Mouse (Mus musculus) hindbrain, postnatal 0 days (tissue): ENCODE results near the gene Ankrd23. TPM values are rescaled to one million over a fixed set of nuclear protein-coding genes. Genes with fewer than 3 reads are reported as not detected.

Source experiments
- ATAC-seq: fragments of 200-750 bp; cut with Nextera tagmentation; 2 replicates; pipeline ENCODE4 v1.8.0; 2017; ENCODE audit warnings: mild to moderate bottlenecking, moderate TSS enrichment, moderate library complexity
- DNase-seq: peaks from one replicate; pipeline ENCODE4 v3.0.0-alpha.2; 2015; ENCODE audit warnings: low spot score
- H3K27ac ChIP-seq: fragments of 300-500 bp; sonication (generic); 2 replicates; pipeline ENCODE4 v1.5.1; 2014; ENCODE audit warnings: mild to moderate bottlenecking
- H3K27me3 ChIP-seq: fragments of 300-500 bp; sonication (generic); 2 replicates; pipeline ENCODE4 v1.6.1; 2014; ENCODE audit warnings: low read length, mixed read lengths; ENCODE audit not compliant: insufficient read depth
- H3K36me3 ChIP-seq: fragments of 300-500 bp; sonication (generic); 2 replicates; pipeline ENCODE4 v1.6.1; 2014; ENCODE audit warnings: low read length, mixed read lengths; ENCODE audit not compliant: insufficient read depth
- H3K4me1 ChIP-seq: fragments of 300-500 bp; sonication (generic); 2 replicates; pipeline ENCODE4 v1.6.1; 2014; ENCODE audit warnings: antibody characterized with exemption, low read length, mixed read lengths; ENCODE audit not compliant: insufficient read depth
- H3K4me2 ChIP-seq: fragments of 300-500 bp; sonication (generic); 2 replicates; pipeline ENCODE4 v1.6.1; 2014; ENCODE audit warnings: low read depth, mild to moderate bottlenecking, low read length, moderate library complexity, mixed read lengths
- H3K4me3 ChIP-seq: fragments of 300-500 bp; sonication (generic); 2 replicates; pipeline ENCODE4 v1.5.1; 2014; ENCODE audit warnings: low read length
- H3K9ac ChIP-seq: fragments of 300-500 bp; sonication (generic); replicated peaks from 2 replicates; pipeline ENCODE4 v1.6.1; 2014; ENCODE audit warnings: mild to moderate bottlenecking, low read length, moderate library complexity, mixed read lengths
- H3K9me3 ChIP-seq: fragments of 300-500 bp; sonication (generic); 2 replicates; pipeline ENCODE4 v1.6.1; 2016; ENCODE audit warnings: low read length, mixed read lengths
- CTCF ChIP-seq: IDR thresholded peaks from 2 replicates; pipeline ENCODE4 v1.5.1; 2016; ENCODE audit warnings: antibody characterized with exemption, control low read depth, low read depth
- WGBS: fragments of 180-500 bp; shearing (Covaris S2); extraction: QIAGEN DNeasy Blood & Tissue Kit; methylation state at CpG from one replicate; pipeline ENCODE4 v1.1.7; 2014; 5-methylcytosine and 5-hydroxymethylcytosine counted together
- polyA plus RNA-seq: library from polyadenylated mRNA; unstranded; fragments of >200 nt; fragmentation: Nextera tagmentation; extraction: Ambion mirVana; gene quantifications from 2 replicates; pipeline ENCODE4 v1.2.1, GENCODE M21; 2015
- total RNA-seq: library from RNA; depleted of rRNA; stranded (reverse); fragments of >200 nt; gene quantifications from 2 replicates; pipeline ENCODE4 v1.2.3, GENCODE M21; 2014

Gene Ankrd23
- total and polyA plus RNA-seq, 2 experiments from 2014 or later: 11.2 to 11.5 TPM

DNA sequence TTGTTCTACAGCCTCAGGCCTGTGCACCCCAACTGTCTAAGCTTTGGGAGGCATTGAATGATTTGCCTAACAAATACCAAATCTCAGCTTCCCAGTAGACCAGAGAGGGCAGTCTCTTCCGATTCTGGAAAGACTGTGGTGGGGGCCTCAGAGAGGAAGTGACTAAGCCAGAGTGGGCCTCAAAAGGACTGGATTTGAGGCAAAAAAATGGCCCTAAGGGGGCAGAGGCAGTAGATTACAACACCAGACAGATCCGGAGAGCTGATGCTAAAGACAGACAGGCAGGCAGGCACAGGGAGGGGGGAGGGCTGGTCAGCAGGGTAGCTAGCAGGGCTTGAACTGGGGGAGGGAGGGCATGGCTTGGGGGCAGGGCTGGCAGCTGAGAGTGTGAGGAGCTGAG lies 29.7 kb upstream of the Ankrd23 start:
- H3K4me1 ChIP-seq: no peaks in the 10 kb centered on the region
- no peak overlapping the region for H3K4me3 ChIP-seq
- H3K36me3 ChIP-seq: no peaks in the 10 kb centered on the region
- no peak overlapping the region for H3K4me2 ChIP-seq
- H3K9ac ChIP-seq: no peak overlapping the region
- TF ChIP-seq CTCF: no peak
- H3K27me3 ChIP-seq: no peaks in the 10 kb centered on the region
- DNase-seq (no peak), ATAC-seq (no peak)
- 20% methylated on average over 2 of the region's 2 CpGs for WGBS
- no peaks in the 10 kb centered on the region for H3K9me3 ChIP-seq
- no peak overlapping the region for H3K27ac ChIP-seq

DNA sequence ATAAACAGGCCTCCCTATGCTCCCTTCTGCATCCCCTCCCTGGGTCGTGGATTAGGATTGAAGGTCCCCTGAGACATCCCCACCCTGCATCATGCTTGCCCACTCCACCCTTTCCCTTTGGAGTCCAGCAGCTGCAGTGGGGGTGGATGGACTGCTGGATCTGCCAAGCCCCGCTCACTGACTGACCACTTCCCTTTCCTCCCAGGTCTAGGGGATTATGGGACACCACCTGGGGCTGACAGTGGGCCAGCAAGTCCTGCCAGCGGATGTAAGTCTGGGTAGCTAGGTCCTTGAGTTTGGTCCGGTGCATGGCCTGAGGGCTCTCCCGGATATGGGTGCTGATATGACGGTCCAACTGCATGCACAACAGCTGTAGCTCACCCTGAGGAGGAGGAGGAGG lies 27.4 kb upstream of the Ankrd23 start:
- 82% methylated on average over 6 of the region's 6 CpGs for WGBS
- H3K36me3 ChIP-seq: no peaks in the 10 kb centered on the region
- no peaks in the 10 kb centered on the region for H3K9me3 ChIP-seq
- H3K4me3 ChIP-seq: no peak overlapping the region
- ATAC-seq (no peak), DNase-seq (no peak)
- no peak for TF ChIP-seq CTCF
- no peak overlapping the region for H3K4me2 ChIP-seq
- H3K9ac ChIP-seq: no peak overlapping the region
- no peaks in the 10 kb centered on the region for H3K27me3 ChIP-seq
- H3K4me1 ChIP-seq: no peaks in the 10 kb centered on the region
- H3K27ac ChIP-seq: no peak overlapping the region

GRCm38 (mm10) chr1:36563632-36564031 lies 26.9 kb upstream of the Ankrd23 start:
- peaks cover 3% of the 10 kb centered on the region; the same call in 1 of the 2 replicates for H3K4me1 ChIP-seq
- no peaks in the 10 kb centered on the region for H3K9me3 ChIP-seq
- DNase-seq (no peak), ATAC-seq (no peak)
- H3K9ac ChIP-seq: no peak overlapping the region
- no peak overlapping the region for H3K27ac ChIP-seq
- no peaks in the 10 kb centered on the region for H3K27me3 ChIP-seq
- no peaks in the 10 kb centered on the region for H3K36me3 ChIP-seq
- no peak for TF ChIP-seq CTCF
- no peak overlapping the region for H3K4me3 ChIP-seq
- no peak overlapping the region for H3K4me2 ChIP-seq
- 67% methylated on average over 4 of the region's 4 CpGs for WGBS

GRCm38 (mm10) chr1:36563197-36563596 lies 26.5 kb upstream of the Ankrd23 start:
- Histone ChIP-seq H3K4me2 (no peak overlapping the region), H3K4me3 (no peak overlapping the region), H3K27me3 (no peaks in the 10 kb centered on the region), H3K9me3 (no peaks in the 10 kb centered on the region), H3K4me1 (peaks cover 6% of the 10 kb centered on the region; the same call in 1 of the 2 replicates), H3K36me3 (no peaks in the 10 kb centered on the region), H3K9ac (no peak overlapping the region), H3K27ac (no peak overlapping the region)
- TF ChIP-seq CTCF: no peak
- ATAC-seq: no peak
- no peak for DNase-seq
- 62% methylated on average over 2 of the region's 2 CpGs for WGBS

DNA sequence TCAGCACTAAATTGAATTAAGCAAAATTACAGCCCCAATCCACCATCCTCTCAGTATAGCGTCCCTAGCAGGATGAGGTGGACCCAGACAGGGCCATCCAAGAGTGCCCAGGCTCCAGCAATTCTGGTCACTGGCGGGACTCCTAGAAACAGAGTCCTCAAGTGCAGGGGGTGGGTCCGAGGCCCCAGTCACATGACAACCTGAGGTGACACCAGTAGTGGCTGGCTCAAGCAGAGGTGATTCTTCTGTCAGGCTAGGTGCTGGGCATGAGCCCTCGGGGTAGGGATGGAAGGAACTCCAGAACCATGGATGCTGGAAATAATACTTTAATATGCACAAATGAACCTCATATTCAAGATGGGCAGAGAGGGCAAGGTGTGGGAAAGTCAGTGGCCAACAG lies 25.7 kb upstream of the Ankrd23 start:
- WGBS: 82% methylated on average over 4 of the region's 4 CpGs
- no peak overlapping the region for H3K4me3 ChIP-seq
- H3K27ac ChIP-seq: no peak overlapping the region
- no peaks in the 10 kb centered on the region for H3K27me3 ChIP-seq
- peaks cover 6% of the 10 kb centered on the region; the same call in 1 of the 2 replicates for H3K4me1 ChIP-seq
- no peak overlapping the region for H3K4me2 ChIP-seq
- no peaks in the 10 kb centered on the region for H3K9me3 ChIP-seq
- no peaks in the 10 kb centered on the region for H3K36me3 ChIP-seq
- H3K9ac ChIP-seq: no peak overlapping the region
- ATAC-seq: no peak
- no peak for DNase-seq
- TF ChIP-seq CTCF: no peak

- 72% methylated on average over 6 of the region's 6 CpGs for WGBS
- no peak for DNase-seq
- ATAC-seq: no peak
- H3K4me1 ChIP-seq: peaks cover 6% of the 10 kb centered on the region; the same call in 1 of the 2 replicates
- no peaks in the 10 kb centered on the region for H3K27me3 ChIP-seq
- H3K4me3 ChIP-seq: no peak overlapping the region
- H3K9ac ChIP-seq: no peak overlapping the region
- H3K27ac ChIP-seq: no peak overlapping the region
- no peaks in the 10 kb centered on the region for H3K9me3 ChIP-seq
- no peak for TF ChIP-seq CTCF
- H3K36me3 ChIP-seq: no peaks in the 10 kb centered on the region
- H3K4me2 ChIP-seq: no peak overlapping the region
Observed at GRCm38 (mm10) chr1:36560903-36561302, 24.2 kb upstream of the Ankrd23 start.

DNA sequence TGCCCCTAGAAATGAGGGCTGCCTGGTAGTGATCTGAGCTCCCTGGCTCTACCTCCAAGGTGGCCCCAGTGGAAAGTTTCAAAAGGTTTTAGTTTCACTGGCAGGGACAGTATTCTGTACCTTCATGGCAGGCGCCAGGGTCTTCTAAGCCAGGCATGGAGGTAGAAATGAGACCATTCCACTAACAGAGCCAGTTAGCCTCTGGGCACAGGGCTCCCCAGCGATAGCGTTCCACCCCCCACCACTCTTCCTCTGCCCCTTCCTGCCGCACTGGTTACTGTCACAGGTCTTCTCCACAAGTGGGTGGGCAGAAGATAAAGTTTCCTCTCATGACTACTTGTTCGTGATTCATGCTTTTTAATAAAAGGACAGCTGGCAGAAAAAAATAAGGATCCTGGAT lies 23.2 kb upstream of the Ankrd23 start:
- Histone ChIP-seq H3K4me3 (no peak overlapping the region), H3K9ac (no peak overlapping the region), H3K27ac (no peak overlapping the region), H3K36me3 (no peaks in the 10 kb centered on the region), H3K9me3 (no peaks in the 10 kb centered on the region), H3K4me2 (no peak overlapping the region), H3K27me3 (no peaks in the 10 kb centered on the region), H3K4me1 (peaks cover 16% of the 10 kb centered on the region)
- TF ChIP-seq CTCF: no peak
- DNase-seq: no peak
- ATAC-seq: no peak
- 76% methylated on average over 5 of the region's 5 CpGs for WGBS
